Mouse (Mus musculus) C2C12 (cell line): ENCODE results near the gene Antxrl.

Experiments
- CEBPB ChIP-seq: IDR thresholded peaks from one replicate; pipeline ENCODE4 v1.6.1; 2011; ENCODE audit warnings: low read depth, mild to moderate bottlenecking, control low read depth, moderate library complexity
- CTCF ChIP-seq: IDR thresholded peaks from one replicate; pipeline ENCODE4 v1.5.1; 2011; ENCODE audit not compliant: control insufficient read depth, insufficient read depth, insufficient read length
- MAX ChIP-seq: IDR thresholded peaks from one replicate; pipeline ENCODE4 v1.6.1; 2011; ENCODE audit warnings: mild to moderate bottlenecking, control low read depth

GRCm38 (mm10) chr14:34119046-34119723 lies 66.7 kb downstream of the Antxrl start:
- no peak for TF ChIP-seq CEBPB
- TF ChIP-seq CTCF = no peak
- no peak for TF ChIP-seq MAX
